Mouse (Mus musculus) heart, adult 8-10 months (tissue): ENCODE measurements around the gene Ifi202b. TPM values are rescaled to one million over a fixed set of nuclear protein-coding genes. Genes with fewer than 3 reads are reported as not detected.

Experiments
- total RNA-seq, 4 experiments: library from RNA; stranded (reverse); gene quantifications; 2 replicates each; pipeline ENCODE4 v1.2.4; 2022

Gene Ifi202b
- total RNA-seq, 4 experiments from 2014 or later = not detected

Other genes starting within 250 kb of the Ifi202b start
- 1 to 10 TPM; 4.4 to 7.6 (median 5.2) TPM for gene Ifi207, start 241.0 kb downstream of the Ifi202b start, total RNA-seq
- 1 to 10 TPM; 1.5 to 2.4 (median 1.9) TPM for gene Ifi204, start 215.8 kb downstream of the Ifi202b start, total RNA-seq
- gene Ifi211, start 69.7 kb downstream of the Ifi202b start, total RNA-seq = 1 to 10 TPM; 1.3 to 2.7 (median 1.5) TPM
- gene Mndal, start 40.3 kb downstream of the Ifi202b start, total RNA-seq = 10 to 100 TPM in 3 of 4 experiments, 1 to 10 TPM in 1; 8.1 to 16.2 (median 12.3) TPM
- 10 to 100 TPM in 3 of 4 experiments, 1 to 10 TPM in 1; 8.5 to 14.2 (median 12.0) TPM for gene Ifi203, start 40.1 kb downstream of the Ifi202b start, total RNA-seq
- gene Ifi205, start 49.1 kb upstream of the Ifi202b start, total RNA-seq = 10 to 100 TPM; 11.3 to 19.4 (median 17.3) TPM
- gene Olfr433, start 58.0 kb upstream of the Ifi202b start, total RNA-seq = not detected
- not detected for gene Olfr432, start 66.5 kb upstream of the Ifi202b start, total RNA-seq
- not detected for gene Olfr430, start 83.9 kb upstream of the Ifi202b start, total RNA-seq
- gene Olfr429, start 101.6 kb upstream of the Ifi202b start, total RNA-seq = not detected
- not detected for gene Olfr427, start 114.1 kb upstream of the Ifi202b start, total RNA-seq
- not detected for gene Olfr231, start 138.4 kb upstream of the Ifi202b start, total RNA-seq
- gene Olfr424, start 148.8 kb upstream of the Ifi202b start, total RNA-seq = not detected
- not detected for gene Olfr420, start 172.9 kb upstream of the Ifi202b start, total RNA-seq
- gene Spta1, start 190.0 kb upstream of the Ifi202b start, total RNA-seq = 10 to 100 TPM in 1 of 4 experiments, 1 to 10 TPM in 3; 8.1 to 10.7 (median 8.8) TPM